ENCODE assay signal across 15 mouse cellular contexts in genomic region chr11:95333209-95333608, GRCm38 (mm10). TPM values are rescaled to one million over a fixed set of nuclear protein-coding genes. Genes with fewer than 3 reads are reported as not detected.
DNase-seq lines count a peak whose midpoint lies in the region; ATAC-seq and TF ChIP-seq lines count a peak whose summit lies in the region.
"Had no signal": no experiment of that assay in that cellular context is flagged by ENCODE, and none has a peak within 500 bp of the region (broad histone marks: within the 10 kb centered on the region; RNA-seq: fewer than 3 reads in every experiment).

No protein-coding gene starts in this region.

- H3K27ac ChIP-seq in liver, embryonic 14.5 days, result peak overlapping the region; percentile 97
- H3K27ac ChIP-seq: embryonic facial prominence, embryonic 10.5 days; hindbrain, postnatal 0 days; neural tube, embryonic 15.5 days had no signal

- H3K4me3 ChIP-seq in liver, embryonic 14.5 days (ENCODE audit: insufficient read depth in 1 of 2, low read depth in 2 of 2, low read length in 2 of 2), result no peak overlapping the region
- H3K4me3 ChIP-seq: embryonic facial prominence, embryonic 10.5 days; neural tube, embryonic 15.5 days had no signal

- H3K4me1 ChIP-seq in liver, embryonic 14.5 days (replicated peaks; ENCODE audit: control insufficient read depth in 2 of 2, insufficient read depth in 2 of 2, low read length in 1 of 2), result peaks cover 47 to 53% of the 10 kb centered on the region in 2 experiments

- H3K27me3 ChIP-seq in liver, embryonic 14.5 days (ENCODE audit: control insufficient read depth, insufficient read depth, low read length), result no peaks in the 10 kb centered on the region
- H3K27me3 ChIP-seq in splenic B cell, adult 2 months (ENCODE audit: control insufficient read depth, insufficient read depth, low read length, poor library complexity, severe bottlenecking), result no peaks in the 10 kb centered on the region; the same call in 1 of the 2 replicates
- H3K27me3 ChIP-seq: neural tube, embryonic 15.5 days had no signal

- no peak for ATAC-seq in liver, embryonic 14.5 days (ENCODE audit: insufficient read depth)
- ATAC-seq: hindbrain, postnatal 0 days had no signal

- TF ChIP-seq EP300 in liver, embryonic 14.5 days (IDR thresholded peaks at IDR 0.05; ENCODE audit: low read depth), result no peak

- 24% methylated on average over 4 of the region's 4 CpGs for WGBS in liver, embryonic 14.5 days (ENCODE audit: insufficient replicate concordance)

- TF ChIP-seq CTCF in liver, embryonic 14.5 days (IDR thresholded peaks at IDR 0.05; ENCODE audit: low read depth), result no peak

- peak overlapping the region; percentile 98 for H3K4me2 ChIP-seq in liver, embryonic 14.5 days (ENCODE audit: low read depth)
- H3K4me2 ChIP-seq: neural tube, embryonic 15.5 days had no signal

- peak overlapping the region; percentile 2 for H3K9ac ChIP-seq in liver, embryonic 14.5 days (replicated peaks)
- H3K9ac ChIP-seq: neural tube, embryonic 15.5 days had no signal

- peak; percentile 48 to 56 for DNase-seq in spleen, postnatal 36 days (ENCODE audit: low spot score in 2 of 2)
- DNase-seq in spleen, postnatal 10 days (ENCODE audit: low spot score in 2 of 2), result no peak
- DNase-seq in T-cell, adult 2 months (ENCODE audit: low spot score), result peak; percentile 44
- no peak for DNase-seq in liver, embryonic 14.5 days (ENCODE audit: low read depth in 3 of 3, low spot score in 3 of 3)
- peak; percentile 75 for DNase-seq in splenic B cell, adult 2 months (ENCODE audit: low read depth, low spot score)
- DNase-seq in urinary bladder, postnatal 14 days (ENCODE audit: low spot score), result no peak
- no peak for DNase-seq in left cerebral cortex, adult 18-20 months (ENCODE audit: low spot score in 2 of 2)
- no peak for DNase-seq in cerebellum, adult 18-20 months
- DNase-seq: adrenal gland, adult 8-10 months; cerebellum, adult 9-10 months; heart, postnatal 14 days; lung, adult 18-20 months had no signal

- no peaks in the 10 kb centered on the region for H3K9me3 ChIP-seq in liver, embryonic 14.5 days (ENCODE audit: control insufficient read depth, low read length)
- H3K9me3 ChIP-seq: embryonic facial prominence, embryonic 10.5 days; neural tube, embryonic 15.5 days had no signal

- H3K36me3 ChIP-seq in liver, embryonic 14.5 days (replicated peaks; ENCODE audit: control insufficient read depth, insufficient read depth, low read depth), result no peaks in the 10 kb centered on the region
- H3K36me3 ChIP-seq in splenic B cell, adult 2 months (ENCODE audit: control insufficient read depth, insufficient read depth, low read length, poor library complexity, severe bottlenecking), result no peaks in the 10 kb centered on the region
- H3K36me3 ChIP-seq: embryonic facial prominence, embryonic 10.5 days; neural tube, embryonic 15.5 days had no signal

RNA-seq across cellular contexts. Expression of gene Fam117a, which starts 3.6 kb away (rescaled TPM):
- 103 and 114 TPM in 2 replicates for polyA plus RNA-seq in liver, embryonic 14.5 days (2012; rRNA removed)
- 71.6 and 80.9 TPM in 2 replicates for polyA plus RNA-seq in liver, embryonic 14.5 days (2014; fragmentation: Nextera tagmentation; extraction: Ambion mirVana)
- 1 to 10 TPM; 3.5 to 4.3 TPM for total RNA-seq in left cerebral cortex, adult 18-20 months (2021)

RNA-seq across cellular contexts. Expression of gene Kat7, which starts 23.2 kb away (rescaled TPM):
- 16.3 and 19.4 TPM in 2 replicates for polyA plus RNA-seq in liver, embryonic 14.5 days (2012; rRNA removed)
- polyA plus RNA-seq in liver, embryonic 14.5 days (2014; fragmentation: Nextera tagmentation; extraction: Ambion mirVana), result 23.6 and 26.7 TPM in 2 replicates
- total RNA-seq in left cerebral cortex, adult 18-20 months (2021), result 10 to 100 TPM; 75.7 to 81.8 TPM

RNA-seq across cellular contexts. Expression of gene Slc35b1, which starts 51.3 kb away (rescaled TPM):
- 24.1 and 24.6 TPM in 2 replicates for polyA plus RNA-seq in liver, embryonic 14.5 days (2012; rRNA removed)
- 37.4 and 44.9 TPM in 2 replicates for polyA plus RNA-seq in liver, embryonic 14.5 days (2014; fragmentation: Nextera tagmentation; extraction: Ambion mirVana)
- total RNA-seq in left cerebral cortex, adult 18-20 months (2021), result 10 to 100 TPM; 56.8 to 60.3 TPM

Comparison
In these comparisons a context has a peak if more than half of its experiments do, and no peak if none do; other contexts are left out.
1. DNase-seq: peak in spleen, postnatal 36 days (2 of 2), T-cell, adult 2 months (single experiment) and splenic B cell, adult 2 months (single experiment); none in spleen, postnatal 10 days (0 of 2), liver, embryonic 14.5 days (0 of 3), urinary bladder, postnatal 14 days (single experiment), left cerebral cortex, adult 18-20 months (0 of 2) and cerebellum, adult 18-20 months (0 of 2).